Mouse (Mus musculus) embryonic facial prominence, embryonic 15.5 days (tissue): ENCODE data around the gene Axin1. TPM values are rescaled to one million over a fixed set of nuclear protein-coding genes. Genes with fewer than 3 reads are reported as not detected.

Source experiments
- ATAC-seq: fragments of 200-750 bp; cut with Nextera tagmentation; 2 replicates; pipeline ENCODE4 v1.8.0; 2017; ENCODE audit warnings: low read depth, moderate TSS enrichment; ENCODE audit not compliant: insufficient number of reproducible peaks, low FRiP score, low TSS enrichment
- H3K27ac ChIP-seq: fragments of 300-500 bp; sonication (generic); replicated peaks from 2 replicates; pipeline ENCODE4 v1.5.1; 2015; ENCODE audit warnings: mild to moderate bottlenecking, inconsistent platforms
- H3K27me3 ChIP-seq: fragments of 300-500 bp; sonication (generic); 2 replicates; pipeline ENCODE4 v1.6.1; 2015; ENCODE audit warnings: inconsistent platforms
- H3K36me3 ChIP-seq: fragments of 300-500 bp; sonication (generic); 2 replicates; pipeline ENCODE4 v1.6.1; 2015; ENCODE audit warnings: mild to moderate bottlenecking, inconsistent platforms
- H3K4me1 ChIP-seq: fragments of 300-500 bp; sonication (generic); 2 replicates; pipeline ENCODE4 v1.6.1; 2015; ENCODE audit warnings: inconsistent platforms
- H3K4me2 ChIP-seq: fragments of 300-500 bp; sonication (generic); replicated peaks from 2 replicates; pipeline ENCODE4 v1.6.1; 2015; ENCODE audit warnings: mild to moderate bottlenecking, inconsistent platforms
- H3K4me3 ChIP-seq: fragments of 300-500 bp; sonication (generic); replicated peaks from 2 replicates; pipeline ENCODE4 v1.5.1; 2015; ENCODE audit warnings: mild to moderate bottlenecking, inconsistent platforms
- H3K9ac ChIP-seq: fragments of 300-500 bp; sonication (generic); 2 replicates; pipeline ENCODE4 v1.6.1; 2015; ENCODE audit warnings: inconsistent platforms
- H3K9me3 ChIP-seq: fragments of 300-500 bp; sonication (generic); replicated peaks from 2 replicates; pipeline ENCODE4 v1.6.1; 2016; ENCODE audit warnings: inconsistent platforms
- WGBS: fragments of 180-500 bp; shearing (Covaris S2); methylation state at CpG from one replicate; pipeline ENCODE4 v1.1.7; 2015; 5-methylcytosine and 5-hydroxymethylcytosine counted together
- polyA plus RNA-seq: library from polyadenylated mRNA; unstranded; fragments of >200 nt; fragmentation: Nextera tagmentation; extraction: Ambion mirVana; gene quantifications from 2 replicates; pipeline ENCODE4 v1.2.1, GENCODE M21; 2015

Gene Axin1
- polyA plus RNA-seq, 1 experiment from 2014 or later: 12.7 TPM

DNA sequence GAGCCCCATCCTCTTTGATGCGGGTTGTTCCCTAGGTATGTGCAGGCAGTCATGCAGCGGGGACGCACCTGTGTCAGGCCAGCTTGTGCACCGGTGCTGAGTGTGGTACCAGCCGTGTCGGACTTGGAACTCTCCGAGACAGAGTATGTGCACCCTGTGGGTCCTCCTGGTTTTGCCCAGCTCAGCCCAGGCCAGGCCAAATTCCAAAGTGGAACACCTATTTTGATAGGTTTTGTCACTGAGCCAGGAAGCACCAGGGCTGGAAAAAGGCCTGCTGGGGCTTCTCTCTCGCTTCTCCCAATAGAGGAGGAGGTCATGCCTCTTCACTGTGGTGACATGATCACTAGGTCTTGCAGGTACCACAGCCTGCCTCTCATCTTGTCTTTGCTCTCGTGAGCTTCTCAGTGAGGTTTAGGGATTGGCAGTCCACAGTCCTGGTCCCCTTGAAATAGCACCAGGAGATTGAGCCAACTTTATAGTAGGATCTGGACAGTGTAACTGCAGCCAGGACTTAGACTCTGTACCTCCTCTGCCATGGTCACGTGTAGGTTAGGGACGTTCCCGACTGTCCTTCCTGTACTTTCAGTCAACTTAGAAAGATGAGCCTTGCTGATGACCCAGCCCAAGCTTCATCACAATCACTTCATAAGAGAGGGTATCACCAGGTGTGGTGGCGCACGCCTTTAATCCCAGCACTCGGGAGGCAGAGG lies 54.1 kb downstream of the Axin1 start:
- no peak overlapping the region for H3K4me3 ChIP-seq
- WGBS: 98% methylated on average over 15 of the region's 15 CpGs
- no peaks in the 10 kb centered on the region for H3K27me3 ChIP-seq
- no peaks in the 10 kb centered on the region for H3K4me1 ChIP-seq
- peaks cover 93% of the 10 kb centered on the region for H3K36me3 ChIP-seq
- no peaks in the 10 kb centered on the region for H3K9me3 ChIP-seq
- no peak overlapping the region for H3K4me2 ChIP-seq
- no peak overlapping the region for H3K27ac ChIP-seq
- ATAC-seq: no peak
- no peak overlapping the region for H3K9ac ChIP-seq

- Histone ChIP-seq H3K4me3 (no peak within 1 kb of the TSS), H3K27ac (no peak within 1 kb of the TSS), H3K27me3 (peaks cover 44% of the 10 kb centered on the region), H3K4me2 (no peak within 1 kb of the TSS), H3K36me3 (peaks cover 42% of the 10 kb centered on the region), H3K9me3 (no peaks in the 10 kb centered on the region), H3K4me1 (peaks cover 29% of the 10 kb centered on the region), H3K9ac (no peak within 1 kb of the TSS)
- ATAC-seq: no peak
- 76% methylated on average over 4 of the region's 4 CpGs for WGBS
Observed at GRCm38 (mm10) chr17:26198892-26199291, 60.4 kb downstream of the Axin1 start, which contains the start of gene Pdia2. Pdia2 (minus strand) TSS chr17:26199087.

GRCm38 (mm10) chr17:26200831-26201705 lies 62.6 kb downstream of the Axin1 start:
- Histone ChIP-seq H3K4me1 (peaks cover 29% of the 10 kb centered on the region), H3K9me3 (no peaks in the 10 kb centered on the region), H3K9ac (peak overlapping the region; percentile 27), H3K4me3 (peak overlapping the region; percentile 58), H3K27ac (0 out of 2 replicates have a peak overlapping the region, but pooled peaks have one; percentile 39), H3K27me3 (peaks cover 44% of the 10 kb centered on the region), H3K4me2 (peak overlapping the region; percentile 98), H3K36me3 (peaks cover 21% of the 10 kb centered on the region)
- ATAC-seq: peak; percentile 48
- 1% methylated on average over 87 of the region's 92 CpGs for WGBS

GRCm38 (mm10) chr17:26201998-26202397 lies 63.5 kb downstream of the Axin1 start:
- Histone ChIP-seq H3K27me3 (peaks cover 44% of the 10 kb centered on the region), H3K27ac (no peak overlapping the region), H3K4me2 (no peak overlapping the region; the same call in 1 of the 2 replicates), H3K9me3 (no peaks in the 10 kb centered on the region), H3K4me3 (no peak overlapping the region), H3K4me1 (peaks cover 29% of the 10 kb centered on the region), H3K36me3 (peaks cover 12% of the 10 kb centered on the region), H3K9ac (no peak overlapping the region)
- ATAC-seq: no peak

DNA sequence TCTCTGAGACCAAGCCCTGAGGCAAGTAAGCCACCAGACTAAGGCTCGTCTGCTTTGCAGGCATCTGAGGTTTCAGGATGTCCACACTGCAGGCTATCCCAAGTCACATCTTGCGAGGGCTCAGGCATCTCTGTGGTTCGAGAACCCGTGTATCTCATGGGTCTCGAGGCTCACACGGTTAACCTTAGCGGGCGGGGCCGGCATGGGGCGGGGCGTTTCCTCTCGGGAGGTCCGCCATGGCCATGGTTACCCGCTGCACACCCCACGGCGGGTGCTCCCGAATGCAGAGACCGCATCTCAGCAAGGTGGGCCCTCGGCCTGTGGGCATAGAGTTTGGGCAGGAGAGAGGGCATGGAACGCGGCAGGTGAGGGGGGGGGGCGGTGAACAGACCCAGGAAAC lies 64.2 kb downstream of the Axin1 start, which contains the start of gene Rgs11:
Gene Rgs11, plus strand, starts transcription at position 215 of the 400 bp plus-strand sequence.
- H3K27me3 ChIP-seq: peaks cover 44% of the 10 kb centered on the region
- H3K4me3 ChIP-seq: peak within 1 kb of the TSS; percentile 54
- H3K9ac ChIP-seq: peak within 1 kb of the TSS; percentile 15; the same call in 1 of the 2 replicates
- H3K36me3 ChIP-seq: peaks cover 5% of the 10 kb centered on the region; the same call in 1 of the 2 replicates
- H3K9me3 ChIP-seq: no peaks in the 10 kb centered on the region
- H3K4me2 ChIP-seq: peak within 1 kb of the TSS; percentile 98
- H3K27ac ChIP-seq: no peak within 1 kb of the TSS
- WGBS: 2% methylated on average over 22 of the region's 22 CpGs
- peaks cover 29% of the 10 kb centered on the region for H3K4me1 ChIP-seq
- ATAC-seq: no peak

DNA sequence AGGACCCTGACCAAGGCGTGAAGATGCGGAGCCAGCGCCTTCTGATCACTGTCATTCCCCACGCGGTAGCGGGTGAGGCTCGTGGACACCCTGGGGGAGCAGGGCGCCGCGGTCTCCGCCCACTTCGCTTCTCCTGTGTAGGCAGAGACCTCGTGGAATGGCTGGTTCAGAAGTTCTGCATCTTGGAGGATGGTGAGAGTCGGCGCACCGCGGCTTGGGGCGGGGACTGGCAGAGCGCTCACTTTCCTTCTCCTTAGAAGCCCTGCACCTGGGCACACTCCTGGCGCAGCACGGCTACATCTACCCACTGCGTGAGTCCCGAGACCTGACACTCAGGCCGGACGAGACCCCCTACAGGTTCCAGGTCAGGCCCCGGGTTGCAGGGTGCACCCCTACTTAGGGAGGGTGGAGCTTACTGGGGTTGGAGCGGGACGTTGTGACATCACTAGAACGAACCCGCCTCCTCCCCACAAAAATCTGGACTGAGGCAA lies 64.9 kb downstream of the Axin1 start:
- Histone ChIP-seq H3K36me3 (no peaks in the 10 kb centered on the region), H3K4me2 (peak overlapping the region; percentile 95), H3K4me1 (peaks cover 29% of the 10 kb centered on the region), H3K9me3 (no peaks in the 10 kb centered on the region), H3K27ac (no peak overlapping the region), H3K9ac (peak overlapping the region; percentile 15; the same call in 1 of the 2 replicates), H3K4me3 (peak overlapping the region; percentile 54), H3K27me3 (peaks cover 44% of the 10 kb centered on the region)
- WGBS: under 1% methylated on average over 30 of the region's 30 CpGs
- ATAC-seq: 0 out of 2 replicates have a peak, but pooled peaks have one; percentile 9

DNA sequence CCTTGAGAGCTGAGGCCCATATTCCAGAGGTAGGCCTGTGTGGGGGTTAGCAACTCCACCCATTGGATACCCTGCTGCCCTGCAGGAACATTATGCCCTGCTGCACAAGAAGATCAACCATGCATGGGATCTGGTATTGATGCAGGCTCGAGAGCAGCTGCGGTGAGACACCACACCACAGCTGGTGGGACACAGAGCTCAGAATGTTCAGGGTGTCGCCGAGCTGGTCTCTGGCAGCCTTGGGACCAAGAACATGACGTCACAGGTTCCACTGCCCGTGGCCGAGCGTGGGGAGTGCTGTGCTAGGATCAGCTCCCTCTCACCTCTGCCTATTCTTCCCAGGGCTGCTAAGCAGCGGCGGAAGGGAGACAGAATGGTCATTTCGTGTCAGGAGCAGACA lies 66.3 kb downstream of the Axin1 start:
- WGBS: 30% methylated on average over 11 of the region's 11 CpGs
- H3K4me3 ChIP-seq: no peak overlapping the region
- H3K4me2 ChIP-seq: no peak overlapping the region
- peaks cover 29% of the 10 kb centered on the region for H3K4me1 ChIP-seq
- H3K9me3 ChIP-seq: no peaks in the 10 kb centered on the region
- H3K27me3 ChIP-seq: peaks cover 37% of the 10 kb centered on the region
- H3K36me3 ChIP-seq: no peaks in the 10 kb centered on the region
- ATAC-seq: no peak
- H3K9ac ChIP-seq: no peak overlapping the region
- no peak overlapping the region for H3K27ac ChIP-seq

DNA sequence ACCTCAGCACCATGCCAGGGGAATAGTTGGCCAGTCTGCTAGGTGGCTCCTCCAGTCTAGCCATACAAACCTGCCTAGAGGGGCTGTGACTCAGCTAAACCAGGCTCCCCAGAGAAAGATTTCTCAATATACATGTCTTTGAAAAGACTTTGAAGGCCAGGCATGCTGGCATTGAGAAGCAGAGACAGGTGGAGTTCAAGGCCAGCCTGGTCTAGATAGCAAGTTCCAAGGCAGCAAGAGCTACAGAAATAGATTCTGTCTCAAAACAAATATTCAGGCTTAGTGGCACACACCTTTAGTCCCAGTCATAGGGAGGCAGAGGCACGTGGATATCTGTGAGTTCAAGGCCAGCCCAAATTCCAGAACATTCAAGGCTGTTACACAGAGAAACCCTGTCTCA lies 67.9 kb downstream of the Axin1 start:
- Histone ChIP-seq H3K4me3 (no peak overlapping the region), H3K4me2 (no peak overlapping the region), H3K4me1 (peaks cover 18% of the 10 kb centered on the region), H3K27me3 (peaks cover 22% of the 10 kb centered on the region), H3K9ac (no peak overlapping the region), H3K27ac (no peak overlapping the region), H3K36me3 (no peaks in the 10 kb centered on the region), H3K9me3 (no peaks in the 10 kb centered on the region)
- no peak for ATAC-seq
- 54% methylated on average over 1 of the region's 1 CpGs for WGBS

- Histone ChIP-seq H3K27ac (no peak within 1 kb of the TSS), H3K9me3 (no peaks in the 10 kb centered on the region), H3K27me3 (peaks cover 9% of the 10 kb centered on the region), H3K4me3 (no peak within 1 kb of the TSS), H3K9ac (no peak within 1 kb of the TSS), H3K36me3 (no peaks in the 10 kb centered on the region), H3K4me1 (peaks cover 12% of the 10 kb centered on the region), H3K4me2 (no peak within 1 kb of the TSS)
- 87% methylated on average over 12 of the region's 12 CpGs for WGBS
- ATAC-seq: no peak
Observed at GRCm38 (mm10) chr17:26207686-26208085, 69.2 kb downstream of the Axin1 start, which contains the start of gene Arhgdig. Arhgdig (minus strand) TSS chr17:26207786.

- WGBS: 84% methylated on average over 7 of the region's 7 CpGs
- ATAC-seq: no peak
Observed at GRCm38 (mm10) chr17:26212241-26212640, 73.8 kb downstream of the Axin1 start.

DNA sequence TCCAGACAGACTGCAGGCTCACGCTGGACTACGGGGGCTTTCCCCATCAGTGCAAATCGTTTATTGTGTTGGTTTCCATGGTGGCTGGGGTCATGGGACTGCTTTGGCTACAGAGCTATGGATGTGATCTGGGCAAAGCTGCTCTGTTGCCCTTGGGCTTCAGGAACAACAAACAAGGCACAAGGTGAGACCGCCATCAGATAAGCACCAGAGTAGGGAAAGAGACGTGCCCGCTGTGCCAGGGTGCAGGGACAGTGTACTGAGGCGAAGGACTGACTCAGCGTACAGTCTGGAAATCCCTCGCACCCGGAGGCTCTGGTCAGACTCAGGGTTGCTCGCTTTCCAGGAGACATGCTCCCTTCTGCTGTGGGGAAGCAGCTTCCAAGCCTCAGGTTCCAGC lies 74.2 kb downstream of the Axin1 start:
- H3K4me2 ChIP-seq: no peak overlapping the region
- peaks cover 18% of the 10 kb centered on the region; the same call in 1 of the 2 replicates for H3K36me3 ChIP-seq
- ATAC-seq: no peak
- WGBS: 80% methylated on average over 11 of the region's 11 CpGs
- no peak overlapping the region for H3K4me3 ChIP-seq
- H3K27me3 ChIP-seq: no peaks in the 10 kb centered on the region
- no peak overlapping the region for H3K27ac ChIP-seq
- H3K4me1 ChIP-seq: no peaks in the 10 kb centered on the region
- H3K9ac ChIP-seq: no peak overlapping the region
- H3K9me3 ChIP-seq: no peaks in the 10 kb centered on the region

More at GRCm38 (mm10) chr17:26212241-26212640, 73.8 kb downstream of the Axin1 start:
- Histone ChIP-seq H3K4me1 (no peaks in the 10 kb centered on the region), H3K9ac (no peak overlapping the region), H3K4me3 (no peak overlapping the region), H3K9me3 (no peaks in the 10 kb centered on the region), H3K4me2 (no peak overlapping the region), H3K27me3 (no peaks in the 10 kb centered on the region), H3K36me3 (peaks cover 18% of the 10 kb centered on the region; the same call in 1 of the 2 replicates), H3K27ac (no peak overlapping the region)
